Comparison of ENCODE assay signal across 19 mouse cellular contexts in the genomic region with DNA sequence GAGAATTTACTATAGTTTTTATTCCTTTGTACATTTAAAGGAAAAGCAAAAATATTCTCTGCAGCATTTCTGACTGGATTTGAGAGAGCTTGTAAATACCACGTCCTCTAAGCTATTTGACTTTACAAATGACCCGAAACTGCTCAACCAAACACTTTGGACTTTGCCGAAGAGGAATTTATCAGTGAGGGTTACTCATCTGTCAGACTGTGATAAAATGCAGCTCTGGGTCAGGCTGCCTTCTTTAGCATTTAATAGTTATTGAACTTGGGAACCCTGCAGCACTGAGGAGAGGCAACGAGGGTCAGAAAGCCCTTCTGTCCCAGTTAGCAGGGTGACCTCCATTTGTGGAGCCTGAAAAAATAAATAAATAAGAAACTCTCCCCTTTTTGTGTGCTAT.
"Had no signal": no experiment of that assay in that cellular context is flagged by ENCODE, and none has a peak within 500 bp of the region (broad histone marks: within the 10 kb centered on the region; RNA-seq: fewer than 3 reads in every experiment).

No protein-coding gene starts in this region.

- DNase-seq: kidney, adult 8-10 months; layer of hippocampus, postnatal 36 days; lung, adult 18-20 months; lung, postnatal 10 days; lung, postnatal 36 days; midbrain, embryonic 14.5 days; retina, postnatal 1 day; right cerebral cortex, postnatal 25 days; spleen, adult 18-20 months; thymus, postnatal 25 days had no signal

- H3K9me3 ChIP-seq: lung, embryonic 15.5 days; stomach, embryonic 15.5 days had no signal

- H3K36me3 ChIP-seq: lung, embryonic 15.5 days; stomach, embryonic 15.5 days had no signal

- H3K27ac ChIP-seq: left cerebral cortex, adult 2 months; liver, embryonic 14.5 days; lung, embryonic 15.5 days; stomach, embryonic 15.5 days had no signal

- H3K9ac ChIP-seq: liver, embryonic 14.5 days; lung, embryonic 15.5 days; stomach, embryonic 15.5 days had no signal

- ATAC-seq: inflammation-experienced regulatory T-cells, adult 6 months; intestine, embryonic 16.5 days had no signal

- H3K27me3 ChIP-seq: lung, embryonic 15.5 days; stomach, embryonic 15.5 days had no signal

- H3K4me2 ChIP-seq: liver, embryonic 11.5 days; lung, embryonic 15.5 days; midbrain, embryonic 11.5 days; stomach, embryonic 15.5 days had no signal

- H3K4me3 ChIP-seq: left cerebral cortex, adult 2 months; lung, embryonic 15.5 days; megakaryocyte, embryonic 14.5 days; stomach, embryonic 15.5 days had no signal

- H3K4me1 ChIP-seq: lung, embryonic 15.5 days; megakaryocyte, embryonic 14.5 days; stomach, embryonic 15.5 days had no signal
